Mouse (Mus musculus): ENCODE results near the gene Cdh23.

DNA sequence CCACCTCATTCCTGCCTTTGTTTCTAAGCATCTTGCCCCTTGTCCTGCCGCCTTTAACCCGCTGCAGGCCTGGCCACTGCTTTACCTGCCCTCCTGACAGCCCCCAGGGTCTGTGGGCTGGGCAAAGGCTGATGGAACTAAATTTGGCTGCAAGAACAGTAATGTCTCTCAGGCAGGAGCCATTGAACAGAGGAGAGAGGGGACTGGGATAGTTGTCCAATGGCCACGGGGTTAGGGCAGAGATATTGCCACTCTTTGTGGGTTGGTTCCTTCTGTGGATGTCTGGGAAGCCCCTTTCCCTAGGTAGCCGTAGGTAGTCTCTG, 342.3 kb downstream of the Cdh23 start:
- TF ChIP-seq HCFC1 (IDR thresholded peaks at IDR 0.05; ENCODE audit: borderline replicate concordance, insufficient read depth, low read length), result no peak
- TF ChIP-seq ZC3H11A (IDR thresholded peaks at IDR 0.05; ENCODE audit: borderline replicate concordance, low read depth, low read length), result no peak
